Mouse (Mus musculus) MEL (cell line): ENCODE results near the gene Slc16a9. TPM values are rescaled to one million over a fixed set of nuclear protein-coding genes. Genes with fewer than 3 reads are reported as not detected.

Source experiments
- DNase-seq: peaks from one replicate; pipeline ENCODE4 v3.0.0; 2011; ENCODE audit warnings: low read depth, low spot score
- H3K27ac ChIP-seq: 2 replicates; pipeline ENCODE4 v1.5.1; 2012; ENCODE audit warnings: low read depth, mild to moderate bottlenecking, control low read depth, low read length, moderate library complexity; ENCODE audit not compliant: control insufficient read depth
- H3K27me3 ChIP-seq, 2 experiments: fragments of 150-350 bp in 1 of 2; sonication (generic) in 1 of 2; 2 replicates each; pipeline ENCODE4 v1.6.1; 2012; ENCODE audit warnings: low read length in 2 of 2, mild to moderate bottlenecking in 2 of 2, improper control_type of control experiment in 1 of 2, moderate library complexity in 1 of 2; ENCODE audit not compliant: insufficient read depth in 2 of 2, control insufficient read depth in 1 of 2
- H3K36me3 ChIP-seq, 2 experiments: 2 replicates each; pipeline ENCODE4 v1.6.1; 2012 to 2014; ENCODE audit warnings: low read length in 2 of 2, improper control_type of control experiment in 1 of 2, inconsistent platforms in 1 of 2, mild to moderate bottlenecking in 1 of 2; ENCODE audit not compliant: insufficient read depth in 2 of 2, control insufficient read depth in 1 of 2
- H3K4me1 ChIP-seq, 2 experiments: fragments of 150-350 bp in 1 of 2; sonication (generic) in 1 of 2; 2 replicates each; pipeline ENCODE4 v1.6.1; 2012; ENCODE audit warnings: low read length in 2 of 2, improper control_type of control experiment in 1 of 2, mild to moderate bottlenecking in 1 of 2; ENCODE audit not compliant: insufficient read depth in 2 of 2, control insufficient read depth in 1 of 2
- H3K4me3 ChIP-seq, 2 experiments: fragments of 150-350 bp in 1 of 2; sonication (generic) in 1 of 2; 2 replicates each; pipeline ENCODE4 v1.5.1; 2012; ENCODE audit warnings: low read depth in 2 of 2, low read length in 2 of 2, mild to moderate bottlenecking in 2 of 2, moderate library complexity in 2 of 2, control low read depth in 1 of 2, improper control_type of control experiment in 1 of 2; ENCODE audit not compliant: control insufficient read depth in 1 of 2, insufficient read depth in 1 of 2
- H3K79me2 ChIP-seq: 2 replicates; pipeline ENCODE4 v1.6.1; 2012; ENCODE audit warnings: mild to moderate bottlenecking, low read length, moderate library complexity; ENCODE audit not compliant: control insufficient read depth, poor library complexity, insufficient read depth
- H3K9ac ChIP-seq: 2 replicates; pipeline ENCODE4 v1.6.1; 2012; ENCODE audit warnings: low read depth, mild to moderate bottlenecking, control low read depth, low read length, moderate library complexity; ENCODE audit not compliant: control insufficient read depth, poor library complexity, severe bottlenecking
- H3K9me3 ChIP-seq: fragments of 150-350 bp; sonication (generic); replicated peaks from 2 replicates; pipeline ENCODE4 v1.6.1; 2012; ENCODE audit warnings: mild to moderate bottlenecking, low read length, improper control_type of control experiment, moderate library complexity; ENCODE audit not compliant: insufficient read depth
- CHD2 ChIP-seq: IDR thresholded peaks from 2 replicates; pipeline ENCODE4 v1.6.1; 2011; ENCODE audit warnings: low read length, improper control_type of control experiment
- ELF1 ChIP-seq: IDR thresholded peaks from 2 replicates; pipeline ENCODE4 v1.6.1; 2014; ENCODE audit warnings: low read depth, mild to moderate bottlenecking, inconsistent platforms, low read length, improper control_type of control experiment, moderate library complexity
- ETS1 ChIP-seq: IDR thresholded peaks from 2 replicates; pipeline ENCODE4 v1.6.1; 2012; ENCODE audit warnings: low read depth, mild to moderate bottlenecking, inconsistent platforms, low read length, improper control_type of control experiment, moderate library complexity
- GABPA ChIP-seq: IDR thresholded peaks from 2 replicates; pipeline ENCODE4 v1.6.1; 2012; ENCODE audit warnings: low read depth, mild to moderate bottlenecking, inconsistent platforms, low read length, improper control_type of control experiment, moderate library complexity
- GATA1 ChIP-seq: IDR thresholded peaks from 2 replicates; pipeline ENCODE4 v1.6.1; 2011; ENCODE audit warnings: low read depth, low read length, improper control_type of control experiment
- MAFK ChIP-seq: IDR thresholded peaks from 2 replicates; pipeline ENCODE4 v1.6.1; 2011; ENCODE audit warnings: low read depth, mild to moderate bottlenecking, low read length, improper control_type of control experiment, borderline replicate concordance
- MAX ChIP-seq: IDR thresholded peaks from 2 replicates; pipeline ENCODE4 v1.6.1; 2011; ENCODE audit warnings: low read length, improper control_type of control experiment
- MAZ ChIP-seq: IDR thresholded peaks from 2 replicates; pipeline ENCODE4 v1.6.1; 2012; ENCODE audit warnings: low read depth, mild to moderate bottlenecking, inconsistent platforms, low read length, improper control_type of control experiment
- MEF2A ChIP-seq: IDR thresholded peaks from 2 replicates; pipeline ENCODE4 v1.6.1; 2014; ENCODE audit warnings: low read depth, mild to moderate bottlenecking, inconsistent platforms, low read length, improper control_type of control experiment; ENCODE audit not compliant: poor library complexity, insufficient replicate concordance, severe bottlenecking; ENCODE audit errors: extremely low read depth
- MXI1 ChIP-seq: IDR thresholded peaks from 2 replicates; pipeline ENCODE4 v1.6.1; 2011; ENCODE audit warnings: mild to moderate bottlenecking, low read depth, low read length, improper control_type of control experiment
- NELFE ChIP-seq: IDR thresholded peaks from 2 replicates; pipeline ENCODE4 v1.6.1; 2011; ENCODE audit warnings: low read depth, low read length, improper control_type of control experiment
- NRF1 ChIP-seq: IDR thresholded peaks from 2 replicates; pipeline ENCODE4 v1.6.1; 2014; ENCODE audit warnings: low read depth, mild to moderate bottlenecking, inconsistent platforms, low read length, improper control_type of control experiment, moderate library complexity; ENCODE audit not compliant: poor library complexity, insufficient read depth, severe bottlenecking
- POLR2A ChIP-seq, 2 experiments: IDR thresholded peaks; 2 replicates each; pipeline ENCODE4 v1.6.1; 2011 to 2012; ENCODE audit warnings: low read length in 2 of 2, mild to moderate bottlenecking in 2 of 2, control low read depth in 1 of 2, improper control_type of control experiment in 1 of 2, low read depth in 1 of 2, moderate library complexity in 1 of 2; ENCODE audit not compliant: control insufficient read depth in 1 of 2, insufficient read depth in 1 of 2, poor library complexity in 1 of 2
- POLR2AphosphoS5 ChIP-seq: IDR thresholded peaks from 2 replicates; pipeline ENCODE4 v1.6.1; 2012; ENCODE audit warnings: low read depth, borderline replicate concordance, mild to moderate bottlenecking, inconsistent platforms, low read length, moderate library complexity, mixed read lengths
- RCOR1 ChIP-seq: IDR thresholded peaks from 2 replicates; pipeline ENCODE4 v1.6.1; 2012; ENCODE audit warnings: low read depth, mild to moderate bottlenecking, inconsistent platforms, low read length, improper control_type of control experiment
- SIN3A ChIP-seq: IDR thresholded peaks from 2 replicates; pipeline ENCODE4 v1.6.1; 2012; ENCODE audit warnings: low read length, improper control_type of control experiment, inconsistent platforms
- SMC3 ChIP-seq: IDR thresholded peaks from 2 replicates; pipeline ENCODE4 v1.6.1; 2011; ENCODE audit warnings: low read depth, low read length, improper control_type of control experiment
- ZMIZ1 ChIP-seq: IDR thresholded peaks from 2 replicates; pipeline ENCODE4 v1.6.1; 2012; ENCODE audit warnings: low read depth, mild to moderate bottlenecking, inconsistent platforms, low read length, improper control_type of control experiment, moderate library complexity
- polyA plus RNA-seq, 2 experiments: library from polyadenylated mRNA; stranded (reverse) in 1 of 2; unstranded in 1 of 2; fragments of >175 nt in 1 of 2; fragments of >200 nt in 1 of 2; gene quantifications; 2 replicates each; pipeline versions ENCODE4 v1.2.1 to v1.2.4; 2012; ENCODE audit warnings: low replicate concordance in 2 of 2, low read depth in 1 of 2; ENCODE audit not compliant: insufficient read length in 2 of 2, insufficient read depth in 1 of 2, missing spikeins in 1 of 2
- total RNA-seq: library from RNA; depleted of rRNA; stranded (reverse); fragments of 300-350 nt; gene quantifications from 2 replicates; pipeline ENCODE4 v1.2.3, GENCODE M21; 2012

The Slc16a9 gene
- total and polyA plus RNA-seq, 3 experiments = not detected

- Histone ChIP-seq H3K4me3 (no peak overlapping the region), H3K9me3 (no peaks in the 10 kb centered on the region), H3K9ac (no peak overlapping the region), H3K79me2 (no peaks in the 10 kb centered on the region), H3K4me1 (no peaks in the 10 kb centered on the region), H3K27me3 (no peaks in the 10 kb centered on the region)
- no peak for DNase-seq
- no peak for TF ChIP-seq MAFK
- no peak for TF ChIP-seq MAZ
- no peak for TF ChIP-seq NRF1
- no peak for TF ChIP-seq GABPA
- TF ChIP-seq, all 39 proteins: peak for 0
- Histone ChIP-seq H3K27ac (no peak overlapping the region), H3K36me3 (no peaks in the 10 kb centered on the region)
Observed at GRCm38 (mm10) chr10:70226608-70227007, 18.3 kb upstream of the Slc16a9 start.

GRCm38 (mm10) chr10:70230352-70230751, 14.5 kb upstream of the Slc16a9 start:
- Histone ChIP-seq H3K36me3 (no peaks in the 10 kb centered on the region), H3K4me3 (no peak overlapping the region), H3K9me3 (no peaks in the 10 kb centered on the region), H3K27me3 (no peaks in the 10 kb centered on the region), H3K9ac (no peak overlapping the region), H3K79me2 (no peaks in the 10 kb centered on the region), H3K4me1 (no peaks in the 10 kb centered on the region), H3K27ac (no peak overlapping the region)
- TF ChIP-seq GATA1 (no peak), CHD2 (no peak), POLR2A (IDR thresholded peaks at IDR 0.05; ENCODE audit: control insufficient read depth in 1 of 2, insufficient read depth in 1 of 2, low read depth in 1 of 2, low read length in 2 of 2, poor library complexity in 1 of 2) (no peak), ZMIZ1 (no peak), MEF2A (no peak), POLR2AphosphoS5 (no peak), MXI1 (no peak), NELFE (no peak), MAX (no peak), ELF1 (no peak), SIN3A (no peak), NRF1 (no peak), SMC3 (no peak), ETS1 (no peak), RCOR1 (no peak)
- DNase-seq = no peak
